Mouse (Mus musculus) hindbrain, embryonic 14.5 days (tissue): ENCODE measurements around the gene Atrip. TPM values are rescaled to one million over a fixed set of nuclear protein-coding genes. Genes with fewer than 3 reads are reported as not detected.

ENCODE experiments used
- ATAC-seq: fragments of 200-750 bp; cut with Nextera tagmentation; 2 replicates; pipeline ENCODE4 v1.8.0; 2017; ENCODE audit warnings: moderate number of reproducible peaks, mild to moderate bottlenecking, moderate TSS enrichment, moderate library complexity; ENCODE audit not compliant: low FRiP score
- DNase-seq: peaks from one replicate; pipeline ENCODE4 v3.0.0-alpha.2; 2015; ENCODE audit warnings: low spot score
- H3K27ac ChIP-seq: fragments of 300-500 bp; sonication (generic); 2 replicates; pipeline ENCODE4 v1.5.1; 2014; ENCODE audit warnings: mild to moderate bottlenecking, moderate library complexity
- H3K27me3 ChIP-seq: fragments of 300-500 bp; sonication (generic); 2 replicates; pipeline ENCODE4 v1.6.1; 2014; ENCODE audit warnings: mild to moderate bottlenecking, low read length, mixed read lengths; ENCODE audit not compliant: control insufficient read depth, insufficient read depth
- H3K36me3 ChIP-seq: fragments of 300-500 bp; sonication (generic); replicated peaks from 2 replicates; pipeline ENCODE4 v1.6.1; 2014; ENCODE audit not compliant: control insufficient read depth, insufficient read depth
- H3K4me1 ChIP-seq: fragments of 300-500 bp; sonication (generic); replicated peaks from 2 replicates; pipeline ENCODE4 v1.6.1; 2014; ENCODE audit warnings: antibody characterized with exemption, low read length, mixed read lengths; ENCODE audit not compliant: control insufficient read depth, insufficient read depth
- H3K4me2 ChIP-seq: fragments of 300-500 bp; sonication (generic); replicated peaks from 2 replicates; pipeline ENCODE4 v1.6.1; 2014; ENCODE audit warnings: mild to moderate bottlenecking, moderate library complexity
- H3K4me3 ChIP-seq: fragments of 300-500 bp; sonication (generic); replicated peaks from 2 replicates; pipeline ENCODE4 v1.5.1; 2014; ENCODE audit warnings: mild to moderate bottlenecking, low read length
- H3K9ac ChIP-seq: fragments of 300-500 bp; sonication (generic); 2 replicates; pipeline ENCODE4 v1.6.1; 2014
- H3K9me3 ChIP-seq: fragments of 300-500 bp; sonication (generic); 2 replicates; pipeline ENCODE4 v1.6.1; 2016; ENCODE audit warnings: low read length; ENCODE audit not compliant: control insufficient read depth
- WGBS: fragments of 180-500 bp; shearing (Covaris S2); extraction: QIAGEN DNeasy Blood & Tissue Kit; methylation state at CpG from one replicate; pipeline ENCODE4 v1.1.7; 2014; 5-methylcytosine and 5-hydroxymethylcytosine counted together
- polyA plus RNA-seq: library from polyadenylated mRNA; unstranded; fragments of >200 nt; fragmentation: Nextera tagmentation; extraction: Ambion mirVana; gene quantifications from 2 replicates; pipeline ENCODE4 v1.2.1, GENCODE M21; 2014

The Atrip gene
- polyA plus RNA-seq, 1 experiment from 2014 or later: 29.8 TPM

- Histone ChIP-seq H3K4me2 (no peak overlapping the region), H3K9me3 (no peaks in the 10 kb centered on the region), H3K4me3 (no peak overlapping the region), H3K27ac (no peak overlapping the region), H3K36me3 (peaks cover 69% of the 10 kb centered on the region), H3K9ac (no peak overlapping the region), H3K27me3 (no peaks in the 10 kb centered on the region), H3K4me1 (peaks cover 28% of the 10 kb centered on the region)
- WGBS: 91% methylated on average over 5 of the region's 5 CpGs
- DNase-seq: no peak
- ATAC-seq: no peak
Measured at GRCm38 (mm10) chr9:109101933-109102445, 28.1 kb upstream of the Atrip start.

DNA sequence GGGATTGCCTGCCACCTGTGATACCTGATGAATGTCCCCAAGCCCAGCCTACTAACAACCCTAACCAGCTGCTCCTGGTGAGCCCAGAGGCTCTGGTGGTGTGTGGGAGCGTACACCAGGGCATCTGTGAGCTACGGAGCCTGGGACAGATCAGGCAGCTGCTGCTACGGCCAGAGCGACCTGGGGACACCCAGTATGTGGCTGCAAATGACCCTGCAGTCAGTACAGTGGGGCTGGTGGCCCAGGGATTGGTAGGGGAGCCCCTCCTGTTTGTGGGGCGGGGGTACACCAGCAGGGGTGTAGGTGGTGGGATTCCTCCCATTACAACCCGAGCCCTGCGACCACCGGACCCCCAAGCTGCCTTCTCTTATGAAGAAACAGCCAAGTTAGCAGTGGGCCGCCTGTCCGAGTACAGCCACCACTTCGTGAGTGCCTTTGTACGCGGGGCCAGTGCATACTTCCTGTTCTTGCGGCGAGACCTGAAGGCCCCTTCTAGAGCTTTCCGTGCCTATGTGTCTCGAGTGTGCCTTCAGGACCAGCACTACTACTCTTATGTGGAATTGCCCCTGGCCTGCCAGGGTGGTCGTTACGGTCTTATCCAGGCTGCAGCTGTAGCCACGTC lies 26.5 kb upstream of the Atrip start:
- Histone ChIP-seq H3K36me3 (peaks cover 53% of the 10 kb centered on the region), H3K4me1 (peaks cover 33% of the 10 kb centered on the region), H3K27ac (no peak overlapping the region), H3K4me3 (no peak overlapping the region), H3K9me3 (no peaks in the 10 kb centered on the region), H3K27me3 (no peaks in the 10 kb centered on the region), H3K4me2 (no peak overlapping the region), H3K9ac (no peak overlapping the region)
- DNase-seq (no peak), ATAC-seq (no peak)
- 88% methylated on average over 20 of the region's 20 CpGs for WGBS

- Histone ChIP-seq H3K36me3 (peaks cover 39% of the 10 kb centered on the region), H3K9me3 (no peaks in the 10 kb centered on the region), H3K27me3 (no peaks in the 10 kb centered on the region), H3K9ac (peak overlapping the region; percentile 95; the same call in 1 of the 2 replicates), H3K4me2 (peak overlapping the region; percentile 62), H3K4me1 (peaks cover 34% of the 10 kb centered on the region), H3K27ac (peak overlapping the region; percentile 99), H3K4me3 (0 out of 2 replicates have a peak overlapping the region, but pooled peaks have one; percentile 83)
- no peak for DNase-seq
- no peak for ATAC-seq
- 52% methylated on average over 6 of the region's 6 CpGs for WGBS
Measured at GRCm38 (mm10) chr9:109098969-109099368, 25.0 kb upstream of the Atrip start.

GRCm38 (mm10) chr9:109098366-109098765 lies 24.4 kb upstream of the Atrip start:
- DNase-seq (no peak), ATAC-seq (no peak)
- H3K4me2 ChIP-seq: peak overlapping the region; percentile 62
- 81% methylated on average over 8 of the region's 8 CpGs for WGBS
- peak overlapping the region; percentile 99 for H3K27ac ChIP-seq
- H3K4me3 ChIP-seq: peak overlapping the region; percentile 83
- H3K4me1 ChIP-seq: peaks cover 37% of the 10 kb centered on the region
- H3K36me3 ChIP-seq: peaks cover 33% of the 10 kb centered on the region
- peak overlapping the region; percentile 95; the same call in 1 of the 2 replicates for H3K9ac ChIP-seq
- no peaks in the 10 kb centered on the region for H3K27me3 ChIP-seq
- no peaks in the 10 kb centered on the region for H3K9me3 ChIP-seq

DNA sequence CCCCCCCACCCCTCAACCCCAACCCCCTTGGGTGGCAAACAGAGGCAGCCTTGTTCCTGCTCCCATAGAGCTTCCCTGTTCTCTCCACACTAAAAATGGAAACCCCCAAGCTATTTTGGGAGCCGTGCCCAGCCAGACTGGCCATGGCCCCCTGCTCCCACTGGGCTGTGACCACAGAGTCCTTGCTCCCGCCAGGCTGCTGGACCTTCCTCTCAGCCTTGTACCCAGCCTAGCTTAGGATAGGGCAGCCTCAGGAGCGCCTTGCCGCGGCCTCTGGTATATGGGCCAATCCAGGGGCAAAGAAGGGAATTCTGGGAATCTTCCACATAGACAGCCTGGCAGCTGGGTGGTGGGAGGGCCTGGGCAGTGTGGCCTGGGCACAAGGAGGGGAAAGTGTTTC lies 23.9 kb upstream of the Atrip start:
- H3K4me3 ChIP-seq: peak overlapping the region; percentile 83
- WGBS: 32% methylated on average over 5 of the region's 5 CpGs
- H3K36me3 ChIP-seq: peaks cover 29% of the 10 kb centered on the region
- peak overlapping the region; percentile 62 for H3K4me2 ChIP-seq
- H3K9me3 ChIP-seq: no peaks in the 10 kb centered on the region
- H3K9ac ChIP-seq: peak overlapping the region; percentile 95
- peak overlapping the region; percentile 99 for H3K27ac ChIP-seq
- no peaks in the 10 kb centered on the region for H3K27me3 ChIP-seq
- H3K4me1 ChIP-seq: peaks cover 37% of the 10 kb centered on the region
- no peak for DNase-seq
- ATAC-seq: 0 out of 2 replicates have a peak, but pooled peaks have one; percentile 12

DNA sequence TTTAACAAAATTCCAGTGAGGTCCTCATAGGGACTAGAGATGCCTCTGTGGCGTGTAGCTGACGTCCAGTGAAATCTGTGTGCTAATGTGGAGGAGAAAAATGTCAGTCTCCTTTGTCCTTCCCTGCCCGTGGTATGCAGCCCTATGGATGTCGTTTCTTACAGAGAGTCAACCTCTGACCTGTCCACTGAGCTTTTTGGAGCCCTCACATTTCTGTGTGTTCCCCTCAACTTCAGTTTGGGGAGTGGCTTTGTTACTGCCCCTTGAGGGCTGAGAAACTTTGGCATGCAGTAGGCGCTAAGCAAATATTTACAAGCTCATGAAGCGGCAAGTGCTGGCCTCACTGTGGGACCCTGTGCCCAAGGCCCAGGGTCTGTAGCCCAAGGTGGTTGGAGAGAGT lies 23.4 kb upstream of the Atrip start:
- 14% methylated on average over 6 of the region's 6 CpGs for WGBS
- Histone ChIP-seq H3K4me1 (peaks cover 37% of the 10 kb centered on the region), H3K36me3 (peaks cover 28% of the 10 kb centered on the region), H3K4me2 (peak overlapping the region; percentile 62), H3K9ac (peak overlapping the region; percentile 95), H3K9me3 (no peaks in the 10 kb centered on the region), H3K4me3 (peak overlapping the region; percentile 83), H3K27ac (peak overlapping the region; percentile 99), H3K27me3 (no peaks in the 10 kb centered on the region)
- no peak for DNase-seq
- no peak for ATAC-seq

- Histone ChIP-seq H3K27ac (peak overlapping the region; percentile 99), H3K9ac (peak overlapping the region; percentile 95), H3K4me2 (peak overlapping the region; percentile 62), H3K36me3 (peaks cover 26% of the 10 kb centered on the region), H3K4me3 (peak overlapping the region; percentile 83), H3K9me3 (no peaks in the 10 kb centered on the region), H3K4me1 (peaks cover 37% of the 10 kb centered on the region), H3K27me3 (no peaks in the 10 kb centered on the region)
- no peak for ATAC-seq
- WGBS: 9% methylated on average over 6 of the region's 6 CpGs
- no peak for DNase-seq
Measured at GRCm38 (mm10) chr9:109096856-109097255, 22.9 kb upstream of the Atrip start.

DNA sequence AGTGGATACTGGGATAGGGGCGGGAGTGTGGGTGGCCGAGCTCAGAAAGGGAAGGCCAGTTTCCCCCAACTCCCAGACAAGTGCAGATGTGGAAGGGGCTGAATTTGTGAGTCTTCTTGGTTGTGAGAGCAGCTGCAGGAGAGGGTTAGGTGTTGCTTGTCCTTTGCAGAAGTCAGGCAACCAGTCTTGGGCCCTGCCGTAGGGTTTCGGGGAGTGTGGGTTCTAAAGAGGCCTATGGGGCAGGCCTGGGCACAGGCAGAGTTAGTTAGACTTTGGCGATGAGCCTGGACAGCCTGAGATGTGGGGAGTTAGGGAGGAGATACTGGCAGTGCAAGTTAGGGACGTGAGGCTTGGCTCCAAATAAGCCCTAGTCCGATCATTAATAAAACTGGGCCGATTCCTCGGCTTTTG lies 22.3 kb upstream of the Atrip start:
- WGBS: 5% methylated on average over 9 of the region's 9 CpGs
- H3K27ac ChIP-seq: peak overlapping the region; percentile 99
- H3K4me2 ChIP-seq: peak overlapping the region; percentile 62
- no peaks in the 10 kb centered on the region for H3K27me3 ChIP-seq
- H3K4me3 ChIP-seq: peak overlapping the region; percentile 83
- peaks cover 28% of the 10 kb centered on the region for H3K36me3 ChIP-seq
- no peaks in the 10 kb centered on the region for H3K9me3 ChIP-seq
- peak overlapping the region; percentile 95 for H3K9ac ChIP-seq
- ATAC-seq (no peak), DNase-seq (peak; percentile 53)
- peaks cover 37% of the 10 kb centered on the region for H3K4me1 ChIP-seq

- H3K27me3 ChIP-seq: no peaks in the 10 kb centered on the region
- DNase-seq: peak; percentile 75
- H3K27ac ChIP-seq: peak within 1 kb of the TSS; percentile 99
- ATAC-seq: peak; percentile 64
- H3K4me3 ChIP-seq: peak within 1 kb of the TSS; percentile 83
- peak within 1 kb of the TSS; percentile 62 for H3K4me2 ChIP-seq
- H3K9me3 ChIP-seq: no peaks in the 10 kb centered on the region
- peaks cover 27% of the 10 kb centered on the region for H3K36me3 ChIP-seq
- WGBS: under 1% methylated on average over 97 of the region's 102 CpGs
- H3K9ac ChIP-seq: peak within 1 kb of the TSS; percentile 95
- peaks cover 37% of the 10 kb centered on the region for H3K4me1 ChIP-seq
Measured at GRCm38 (mm10) chr9:109095137-109095982, 21.4 kb upstream of the Atrip start, which contains the start of gene Plxnb1. Gene Plxnb1 (plus strand): TSS chr9:109095389.
